Mouse (Mus musculus): ENCODE data around the gene Olfr71. TPM values are rescaled to one million over a fixed set of nuclear protein-coding genes. Genes with fewer than 3 reads are reported as not detected.

The Olfr71 gene
- polyA plus RNA-seq, 1 experiment from 2014 or later = not detected

GRCm38 (mm10) chr4:43672070-43672469 lies 38.0 kb downstream of the Olfr71 start:
- 3% methylated on average over 2 of the region's 2 CpGs for WGBS
- H3K27ac ChIP-seq (replicated peaks) = 0 out of 2 replicates have a peak overlapping the region, but pooled peaks have one; percentile 49

DNA sequence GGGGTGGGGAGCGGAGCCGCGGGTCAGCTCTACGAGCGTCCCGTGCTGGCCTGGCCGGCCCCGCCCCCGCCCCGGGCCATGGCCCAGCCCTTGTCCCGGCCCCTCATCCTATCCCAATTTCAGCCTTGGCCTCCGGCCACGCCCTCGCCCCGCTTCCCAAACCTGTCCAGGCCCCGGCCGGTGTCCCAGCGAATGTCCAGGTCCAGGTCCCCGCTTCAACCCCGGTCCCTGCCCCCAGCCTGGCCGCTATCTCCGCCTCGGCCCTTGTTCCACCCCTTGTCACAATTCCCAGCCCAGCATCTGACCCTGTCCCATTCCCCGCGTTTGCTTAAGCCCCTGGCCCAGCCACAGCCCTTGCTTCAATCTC lies 40.6 kb downstream of the Olfr71 start:
- H3K4me1 ChIP-seq = peaks cover 43% of the 10 kb centered on the region
- peaks cover 58% of the 10 kb centered on the region for H3K27me3 ChIP-seq (ENCODE audit: low read depth, poor library complexity, severe bottlenecking)
- WGBS = under 1% methylated on average over 23 of the region's 25 CpGs
- peaks cover 5% of the 10 kb centered on the region; the same call in 1 of the 2 replicates for H3K36me3 ChIP-seq
- no peaks in the 10 kb centered on the region for H3K9me3 ChIP-seq (replicated peaks)
- H3K4me3 ChIP-seq = peak overlapping the region; percentile 82
- no peak for DNase-seq (ENCODE audit: low spot score)
- H3K27ac ChIP-seq (replicated peaks) = peak overlapping the region; percentile 93

More at GRCm38 (mm10) chr4:43672070-43672469, 38.0 kb downstream of the Olfr71 start:
- Histone ChIP-seq H3K4me3 (no peak overlapping the region), H3K27me3 (ENCODE audit: low read depth, poor library complexity, severe bottlenecking) (peaks cover 31% of the 10 kb centered on the region), H3K4me1 (peaks cover 37% of the 10 kb centered on the region), H3K36me3 (peaks cover 24% of the 10 kb centered on the region), H3K9me3 (replicated peaks) (no peaks in the 10 kb centered on the region)
- DNase-seq (ENCODE audit: low spot score) = peak; percentile 89

DNA sequence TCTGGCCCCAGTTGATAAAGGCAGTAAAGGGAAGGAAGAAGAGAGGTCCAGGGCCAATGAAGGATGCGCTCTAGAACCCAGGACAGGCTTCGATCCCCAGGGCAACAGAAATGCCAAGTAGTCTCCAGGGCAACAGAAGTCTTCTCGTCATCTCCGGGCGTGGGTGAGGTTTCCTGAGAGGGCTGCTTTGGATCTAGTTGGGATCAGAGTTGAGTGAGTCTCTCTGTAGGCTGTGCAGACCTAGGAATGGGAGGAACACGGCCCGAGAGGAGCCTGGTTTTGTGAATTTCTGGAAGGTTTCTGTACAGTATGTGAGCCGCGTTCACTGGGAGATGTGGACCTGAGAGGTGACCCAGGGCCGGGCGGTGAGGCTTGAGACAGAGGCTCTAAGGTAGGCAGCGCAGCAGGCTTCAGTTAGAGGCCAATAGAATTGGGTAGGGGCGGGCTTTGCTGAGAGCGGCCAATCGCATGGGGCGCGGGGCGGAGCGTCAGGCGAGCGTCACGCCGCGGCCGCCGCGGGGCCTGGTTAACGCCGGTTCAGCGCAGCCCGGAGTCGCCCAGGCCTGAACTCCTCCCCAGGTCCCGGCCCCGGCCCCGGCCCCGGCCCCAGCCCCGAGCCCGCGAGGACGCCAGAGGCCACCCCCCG lies 41.1 kb downstream of the Olfr71 start, which contains the start of the genes Tmem8b and Fam221b:
Gene Tmem8b, plus strand, starts transcription at position 190 of the 646 bp plus-strand sequence.
Gene Fam221b, minus strand, starts transcription at position 364 of the 646 bp plus-strand sequence.
- Histone ChIP-seq H3K9me3 (replicated peaks) (no peaks in the 10 kb centered on the region), H3K4me3 (peak within 1 kb of the TSS; percentile 82), H3K36me3 (no peaks in the 10 kb centered on the region), H3K27me3 (ENCODE audit: low read depth, poor library complexity, severe bottlenecking) (peaks cover 60% of the 10 kb centered on the region), H3K27ac (replicated peaks) (peak within 1 kb of the TSS; percentile 93), H3K4me1 (peaks cover 43% of the 10 kb centered on the region)
- WGBS = 1% methylated on average over 27 of the region's 41 CpGs
- peak; percentile 91 for DNase-seq (ENCODE audit: low spot score)

DNA sequence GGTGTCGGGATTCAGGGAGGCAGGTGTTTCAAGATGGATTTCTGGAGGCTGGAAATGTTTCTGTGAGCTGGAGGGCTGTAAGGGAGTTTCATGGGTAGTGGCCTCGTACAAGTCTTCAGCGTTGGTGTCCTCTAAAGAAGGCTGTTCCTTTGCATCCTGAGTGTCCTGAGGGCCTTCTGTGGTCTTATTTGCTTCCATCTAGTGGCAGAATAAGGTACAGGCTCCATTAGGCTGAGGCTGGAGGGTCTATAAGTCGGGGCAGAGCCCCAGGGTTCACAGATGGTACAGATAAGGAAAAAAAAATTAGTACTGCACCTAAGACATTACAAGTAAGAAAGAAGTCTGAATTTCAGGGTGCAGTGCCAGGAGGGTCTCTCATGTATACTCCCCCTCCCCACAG lies 43.6 kb downstream of the Olfr71 start:
- no peaks in the 10 kb centered on the region for H3K9me3 ChIP-seq (replicated peaks)
- H3K4me1 ChIP-seq = peaks cover 32% of the 10 kb centered on the region
- H3K4me3 ChIP-seq = no peak overlapping the region
- DNase-seq (ENCODE audit: low spot score) = peak; percentile 17
- peaks cover 79% of the 10 kb centered on the region for H3K27me3 ChIP-seq (ENCODE audit: low read depth, poor library complexity, severe bottlenecking)
- no peaks in the 10 kb centered on the region for H3K36me3 ChIP-seq
- 31% methylated on average over 4 of the region's 4 CpGs for WGBS
- no peak overlapping the region for H3K27ac ChIP-seq (replicated peaks)

DNA sequence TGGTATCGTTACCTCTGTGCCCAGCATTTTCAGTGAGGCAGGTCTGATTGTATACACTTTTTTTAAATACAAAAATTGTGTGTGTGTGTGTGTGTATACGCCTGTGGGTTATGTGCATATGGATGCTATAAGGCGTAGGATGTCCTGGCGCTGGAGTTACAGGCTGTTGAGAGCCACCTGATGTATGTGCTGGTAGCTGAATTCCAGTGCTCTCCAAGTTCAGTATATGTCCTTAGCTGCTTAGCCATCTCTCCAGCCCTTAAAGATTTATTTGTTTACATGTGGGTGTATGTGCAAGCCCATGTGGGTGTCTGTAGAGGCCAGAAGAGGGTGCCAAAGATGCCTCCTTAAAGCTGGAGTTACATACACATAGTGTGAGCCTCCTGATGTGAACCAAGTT lies 52.9 kb downstream of the Olfr71 start:
- H3K27me3 ChIP-seq (ENCODE audit: low read depth, poor library complexity, severe bottlenecking) = peaks cover 28% of the 10 kb centered on the region
- no peaks in the 10 kb centered on the region for H3K9me3 ChIP-seq (replicated peaks)
- DNase-seq (ENCODE audit: low spot score) = no peak
- peak overlapping the region; percentile 77 for H3K4me3 ChIP-seq
- peaks cover 39% of the 10 kb centered on the region for H3K4me1 ChIP-seq
- 0 out of 2 replicates have a peak overlapping the region, but pooled peaks have one; percentile 25 for H3K27ac ChIP-seq (replicated peaks)
- WGBS = 64% methylated on average over 4 of the region's 4 CpGs
- no peaks in the 10 kb centered on the region for H3K36me3 ChIP-seq

DNA sequence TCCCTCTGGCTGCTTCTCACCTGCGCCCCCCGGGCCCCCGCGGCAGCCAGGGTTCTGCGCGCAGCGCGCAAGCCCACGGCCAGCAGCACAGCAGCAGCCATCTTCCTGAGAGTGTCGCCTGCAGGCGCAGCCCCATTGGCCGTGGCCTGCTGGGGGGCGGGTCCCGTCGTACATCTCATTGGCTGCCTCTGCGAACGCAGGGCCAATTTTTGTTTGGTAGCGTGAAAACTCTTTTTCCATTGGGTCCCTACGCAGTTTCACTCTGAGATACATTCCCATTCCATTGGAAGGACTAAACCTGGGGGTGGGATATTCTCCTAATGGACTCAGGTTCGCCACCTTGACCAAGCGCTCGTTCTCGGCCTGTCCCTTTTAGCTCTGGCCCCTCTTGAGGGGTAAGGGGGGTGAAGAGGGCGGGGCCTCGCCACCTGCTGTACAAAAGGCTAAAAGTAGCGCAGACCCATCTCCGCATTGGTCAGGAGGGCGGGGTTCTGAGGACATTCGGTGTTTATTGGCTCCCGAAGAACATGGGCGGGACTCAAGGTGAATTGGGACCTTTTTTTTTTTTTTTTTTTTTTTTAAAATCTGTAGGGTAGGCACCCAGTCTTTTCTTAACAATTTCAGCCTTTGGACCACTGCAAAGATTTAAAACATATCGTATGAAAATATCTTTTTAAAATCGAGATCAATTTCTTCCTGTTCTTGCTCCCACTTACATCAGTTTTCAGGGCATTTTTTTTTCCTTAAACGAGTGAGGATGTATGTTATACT lies 53.5 kb downstream of the Olfr71 start, which contains the start of gene Hint2:
Gene Hint2, minus strand, starts transcription at position 128 of the 771 bp plus-strand sequence.
- 2% methylated on average over 34 of the region's 34 CpGs for WGBS
- Histone ChIP-seq H3K27me3 (ENCODE audit: low read depth, poor library complexity, severe bottlenecking) (peaks cover 21% of the 10 kb centered on the region), H3K36me3 (peaks cover 6% of the 10 kb centered on the region)

DNA sequence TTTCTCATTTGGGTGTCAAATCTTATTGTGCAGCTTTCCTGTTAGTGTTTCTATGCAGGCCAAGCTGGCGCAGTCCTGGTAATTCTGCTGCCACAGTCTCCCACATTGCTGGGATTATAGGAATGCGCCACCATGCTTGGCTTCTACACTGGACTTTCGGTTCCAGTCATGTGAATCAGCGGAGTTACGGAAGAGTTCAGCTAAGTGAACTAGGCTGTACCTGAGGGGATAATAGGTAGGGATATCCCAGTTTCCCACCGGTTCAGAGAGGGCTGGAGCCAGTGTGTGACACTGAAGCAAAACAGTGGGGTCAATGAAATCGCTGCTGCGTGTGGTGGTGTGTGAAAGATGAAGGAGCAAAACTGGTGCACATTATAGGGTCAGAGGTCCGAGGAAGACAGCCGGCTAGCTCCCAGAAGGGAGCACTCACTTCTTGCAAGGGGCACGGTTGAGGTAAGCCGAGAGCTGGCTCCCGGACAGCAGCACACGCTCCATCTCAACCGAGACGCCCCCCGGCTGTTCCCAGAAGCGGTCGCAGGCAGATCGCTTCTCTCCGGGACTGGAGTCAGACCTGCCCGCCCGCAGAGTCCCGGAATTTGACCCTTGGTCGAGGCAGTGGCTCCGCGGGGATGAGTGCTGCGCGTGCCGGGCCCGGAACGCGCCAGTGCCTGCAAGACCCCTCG lies 54.3 kb downstream of the Olfr71 start:
- peak overlapping the region; percentile 77 for H3K4me3 ChIP-seq
- peaks cover 12% of the 10 kb centered on the region for H3K36me3 ChIP-seq
- H3K4me1 ChIP-seq = peaks cover 39% of the 10 kb centered on the region
- 6% methylated on average over 34 of the region's 34 CpGs for WGBS
- H3K9me3 ChIP-seq (replicated peaks) = no peaks in the 10 kb centered on the region
- H3K27ac ChIP-seq (replicated peaks) = peak overlapping the region; percentile 93
- no peak for DNase-seq (ENCODE audit: low spot score)
- H3K27me3 ChIP-seq (ENCODE audit: low read depth, poor library complexity, severe bottlenecking) = peaks cover 14% of the 10 kb centered on the region; the same call in 1 of the 2 replicates

More for the DNA sequence above, 53.5 kb downstream of the Olfr71 start, which contains the start of gene Hint2:
- H3K4me1 ChIP-seq = peaks cover 39% of the 10 kb centered on the region
- H3K27ac ChIP-seq (replicated peaks) = peak within 1 kb of the TSS; percentile 93
- H3K9me3 ChIP-seq (replicated peaks) = no peaks in the 10 kb centered on the region
- peak; percentile 94 for DNase-seq (ENCODE audit: low spot score)
- peak within 1 kb of the TSS; percentile 77 for H3K4me3 ChIP-seq

Other genes with a start within 250 kb of the Olfr71 start
- not detected in 2 replicates for gene Sit1, start 226.5 kb downstream of the Olfr71 start, polyA plus RNA-seq (2016; fragmentation: Nextera tagmentation; extraction: Ambion mirVana)
- 44.8 and 48.4 TPM in 2 replicates for gene Ccdc107, start 217.4 kb downstream of the Olfr71 start, polyA plus RNA-seq (2016; fragmentation: Nextera tagmentation; extraction: Ambion mirVana)
- 48.5 and 52.8 TPM in 2 replicates for gene Arhgef39, start 210.6 kb downstream of the Olfr71 start, polyA plus RNA-seq (2016; fragmentation: Nextera tagmentation; extraction: Ambion mirVana)
- gene Car9, start 203.3 kb downstream of the Olfr71 start, polyA plus RNA-seq (2016; fragmentation: Nextera tagmentation; extraction: Ambion mirVana) = 0.67 and 0.69 TPM in 2 replicates
- gene Tpm2, start 186.5 kb downstream of the Olfr71 start, polyA plus RNA-seq (2016; fragmentation: Nextera tagmentation; extraction: Ambion mirVana) = 41.6 and 44.5 TPM in 2 replicates
- 43.1 and 49.1 TPM in 2 replicates for gene Creb3, start 147.9 kb downstream of the Olfr71 start, polyA plus RNA-seq (2016; fragmentation: Nextera tagmentation; extraction: Ambion mirVana)
- 43.3 and 47.2 TPM in 2 replicates for gene Tln1, start 147.6 kb downstream of the Olfr71 start, polyA plus RNA-seq (2016; fragmentation: Nextera tagmentation; extraction: Ambion mirVana)
- 20.7 and 21.0 TPM in 2 replicates for gene Rgp1, start 131.5 kb downstream of the Olfr71 start, polyA plus RNA-seq (2016; fragmentation: Nextera tagmentation; extraction: Ambion mirVana)
- 26.7 and 31.6 TPM in 2 replicates for gene Gba2, start 131.4 kb downstream of the Olfr71 start, polyA plus RNA-seq (2016; fragmentation: Nextera tagmentation; extraction: Ambion mirVana)
- gene Msmp, start 125.8 kb downstream of the Olfr71 start, polyA plus RNA-seq (2016; fragmentation: Nextera tagmentation; extraction: Ambion mirVana) = 0.32 and 0.74 TPM in 2 replicates
- gene Npr2, start 78.3 kb downstream of the Olfr71 start, polyA plus RNA-seq (2016; fragmentation: Nextera tagmentation; extraction: Ambion mirVana) = 11.7 and 14.3 TPM in 2 replicates
- gene Spag8, start 56.7 kb downstream of the Olfr71 start, polyA plus RNA-seq (2016; fragmentation: Nextera tagmentation; extraction: Ambion mirVana) = 3.0 and 4.3 TPM in 2 replicates
- gene Hint2, start 53.8 kb downstream of the Olfr71 start, polyA plus RNA-seq (2016; fragmentation: Nextera tagmentation; extraction: Ambion mirVana) = 75.5 and 79.3 TPM in 2 replicates
- 4.6 and 7.2 TPM in 2 replicates for gene Tmem8b, start 41.3 kb downstream of the Olfr71 start, polyA plus RNA-seq (2016; fragmentation: Nextera tagmentation; extraction: Ambion mirVana)
- gene Fam221b, start 41.1 kb downstream of the Olfr71 start, polyA plus RNA-seq (2016; fragmentation: Nextera tagmentation; extraction: Ambion mirVana) = 1.6 and 2.1 TPM in 2 replicates
- gene Olfr70, start 9.4 kb downstream of the Olfr71 start, polyA plus RNA-seq (2016; fragmentation: Nextera tagmentation; extraction: Ambion mirVana) = not detected in 2 replicates
- 0.21 TPM in 1 of 2 replicates, not detected in the other for gene Hrct1, start 16.9 kb upstream of the Olfr71 start, polyA plus RNA-seq (2016; fragmentation: Nextera tagmentation; extraction: Ambion mirVana)
- gene Spaar, start 19.8 kb upstream of the Olfr71 start, polyA plus RNA-seq (2016; fragmentation: Nextera tagmentation; extraction: Ambion mirVana) = 0.02 TPM in 1 of 2 replicates, not detected in the other
- not detected in 2 replicates for gene Olfr159, start 60.8 kb upstream of the Olfr71 start, polyA plus RNA-seq (2016; fragmentation: Nextera tagmentation; extraction: Ambion mirVana)
- not detected in 2 replicates for gene Olfr156, start 113.6 kb upstream of the Olfr71 start, polyA plus RNA-seq (2016; fragmentation: Nextera tagmentation; extraction: Ambion mirVana)
- not detected in 2 replicates for gene Olfr157, start 129.9 kb upstream of the Olfr71 start, polyA plus RNA-seq (2016; fragmentation: Nextera tagmentation; extraction: Ambion mirVana)
- gene Olfr155, start 141.3 kb upstream of the Olfr71 start, polyA plus RNA-seq (2016; fragmentation: Nextera tagmentation; extraction: Ambion mirVana) = not detected in 2 replicates
- gene Reck, start 165.3 kb upstream of the Olfr71 start, polyA plus RNA-seq (2016; fragmentation: Nextera tagmentation; extraction: Ambion mirVana) = 8.7 and 10.0 TPM in 2 replicates
- gene Glipr2, start 247.1 kb upstream of the Olfr71 start, polyA plus RNA-seq (2016; fragmentation: Nextera tagmentation; extraction: Ambion mirVana) = 69.2 and 82.3 TPM in 2 replicates

Data from midbrain, embryonic 10.5 days (tissue).